Mouse (Mus musculus): ENCODE measurements around the gene Tmem223. TPM values are rescaled to one million over a fixed set of nuclear protein-coding genes. Genes with fewer than 3 reads are reported as not detected.
A peak's percentile ranks its signal among the peaks of the same experiment; 100 is the strongest.

Tmem223 gene
- polyA plus RNA-seq, 1 experiment from 2014 or later: 143 TPM

GRCm38 (mm10) chr19:8803879-8804660, 33.3 kb downstream of the Tmem223 start:
- H3K27me3 ChIP-seq (ENCODE audit: control insufficient read depth, insufficient read depth, low read length): no peaks in the 10 kb centered on the region
- no peak for ATAC-seq (ENCODE audit: insufficient read depth, low FRiP score)
- H3K4me2 ChIP-seq (ENCODE audit: low read depth, low read length): no peak overlapping the region
- peaks cover 7% of the 10 kb centered on the region; the same call in 1 of the 2 replicates for H3K36me3 ChIP-seq (ENCODE audit: control insufficient read depth, insufficient read depth, low read length)
- no peaks in the 10 kb centered on the region for H3K9me3 ChIP-seq (replicated peaks; ENCODE audit: control insufficient read depth, low read length)
- no peak overlapping the region for H3K4me3 ChIP-seq (replicated peaks; ENCODE audit: low read length)
- no peak overlapping the region for H3K27ac ChIP-seq (ENCODE audit: low read length)
- 88% methylated on average over 11 of the region's 11 CpGs for WGBS
- H3K4me1 ChIP-seq (ENCODE audit: control insufficient read depth, insufficient read depth, low read length): 0 out of 2 replicates have a peak, but pooled peaks cover 4% of the 10 kb centered on the region
- no peak overlapping the region for H3K9ac ChIP-seq (ENCODE audit: low read length)

GRCm38 (mm10) chr19:8806810-8807209, 36.0 kb downstream of the Tmem223 start:
- Histone ChIP-seq H3K36me3 (ENCODE audit: control insufficient read depth, insufficient read depth, low read length) (peaks cover 18% of the 10 kb centered on the region), H3K27ac (ENCODE audit: low read length) (no peak overlapping the region), H3K4me2 (ENCODE audit: low read depth, low read length) (no peak overlapping the region), H3K4me1 (ENCODE audit: control insufficient read depth, insufficient read depth, low read length) (0 out of 2 replicates have a peak, but pooled peaks cover under 1% of the 10 kb centered on the region), H3K4me3 (replicated peaks; ENCODE audit: low read length) (no peak overlapping the region), H3K9ac (ENCODE audit: low read length) (no peak overlapping the region), H3K9me3 (replicated peaks; ENCODE audit: control insufficient read depth, low read length) (no peaks in the 10 kb centered on the region), H3K27me3 (ENCODE audit: control insufficient read depth, insufficient read depth, low read length) (no peaks in the 10 kb centered on the region)
- no peak for ATAC-seq (ENCODE audit: insufficient read depth, low FRiP score)
- WGBS: 92% methylated on average over 5 of the region's 5 CpGs

GRCm38 (mm10) chr19:8815812-8816211, 45.0 kb downstream of the Tmem223 start:
- peaks cover 13% of the 10 kb centered on the region for H3K4me1 ChIP-seq (ENCODE audit: control insufficient read depth, insufficient read depth, low read length)
- no peak for ATAC-seq (ENCODE audit: insufficient read depth, low FRiP score)
- no peak overlapping the region for H3K4me3 ChIP-seq (replicated peaks; ENCODE audit: low read length)
- no peak overlapping the region for H3K4me2 ChIP-seq (ENCODE audit: low read depth, low read length)
- H3K9ac ChIP-seq (ENCODE audit: low read length): no peak overlapping the region
- no peaks in the 10 kb centered on the region for H3K27me3 ChIP-seq (ENCODE audit: control insufficient read depth, insufficient read depth, low read length)
- no peaks in the 10 kb centered on the region for H3K9me3 ChIP-seq (replicated peaks; ENCODE audit: control insufficient read depth, low read length)
- 64% methylated on average over 11 of the region's 11 CpGs for WGBS
- H3K36me3 ChIP-seq (ENCODE audit: control insufficient read depth, insufficient read depth, low read length): peaks cover 12% of the 10 kb centered on the region; the same call in 1 of the 2 replicates
- H3K27ac ChIP-seq (ENCODE audit: low read length): no peak overlapping the region

GRCm38 (mm10) chr19:8817001-8817400, 46.2 kb downstream of the Tmem223 start:
- Histone ChIP-seq H3K36me3 (ENCODE audit: control insufficient read depth, insufficient read depth, low read length) (peaks cover 7% of the 10 kb centered on the region; the same call in 1 of the 2 replicates), H3K9ac (ENCODE audit: low read length) (peak overlapping the region; percentile 44), H3K4me1 (ENCODE audit: control insufficient read depth, insufficient read depth, low read length) (peaks cover 16% of the 10 kb centered on the region), H3K27ac (ENCODE audit: low read length) (no peak overlapping the region), H3K4me2 (ENCODE audit: low read depth, low read length) (peak overlapping the region; percentile 14; the same call in 1 of the 2 replicates), H3K27me3 (ENCODE audit: control insufficient read depth, insufficient read depth, low read length) (no peaks in the 10 kb centered on the region), H3K9me3 (replicated peaks; ENCODE audit: control insufficient read depth, low read length) (no peaks in the 10 kb centered on the region), H3K4me3 (replicated peaks; ENCODE audit: low read length) (peak overlapping the region; percentile 4; the same call in 1 of the 2 replicates)
- no peak for ATAC-seq (ENCODE audit: insufficient read depth, low FRiP score)
- 69% methylated on average over 3 of the region's 3 CpGs for WGBS

- Histone ChIP-seq H3K36me3 (ENCODE audit: control insufficient read depth, insufficient read depth, low read length) (peaks cover 4% of the 10 kb centered on the region; the same call in 1 of the 2 replicates), H3K9ac (ENCODE audit: low read length) (peak overlapping the region; percentile 84), H3K4me1 (ENCODE audit: control insufficient read depth, insufficient read depth, low read length) (peaks cover 27% of the 10 kb centered on the region), H3K4me3 (replicated peaks; ENCODE audit: low read length) (peak overlapping the region; percentile 100), H3K9me3 (replicated peaks; ENCODE audit: control insufficient read depth, low read length) (no peaks in the 10 kb centered on the region), H3K27ac (ENCODE audit: low read length) (peak overlapping the region; percentile 99), H3K27me3 (ENCODE audit: control insufficient read depth, insufficient read depth, low read length) (no peaks in the 10 kb centered on the region), H3K4me2 (ENCODE audit: low read depth, low read length) (peak overlapping the region; percentile 85)
- 15% methylated on average over 14 of the region's 14 CpGs for WGBS
- ATAC-seq (ENCODE audit: insufficient read depth, low FRiP score): no peak
Observed at GRCm38 (mm10) chr19:8818301-8818798, 47.6 kb downstream of the Tmem223 start.

GRCm38 (mm10) chr19:8818801-8819595, 48.2 kb downstream of the Tmem223 start, which contains the start of gene Ttc9c:
Ttc9c (minus strand) TSS chr19:8819333.
- under 1% methylated on average over 33 of the region's 33 CpGs for WGBS
- peak; percentile 92 for ATAC-seq (ENCODE audit: insufficient read depth, low FRiP score)

GRCm38 (mm10) chr19:8819596-8820423, 49.0 kb downstream of the Tmem223 start, which contains the start of gene Hnrnpul2:
Hnrnpul2 (plus strand) TSS chr19:8820010.
- WGBS: under 1% methylated on average over 83 of the region's 83 CpGs
- ATAC-seq (ENCODE audit: insufficient read depth, low FRiP score): peak; percentile 96
- Histone ChIP-seq H3K9ac (ENCODE audit: low read length) (peak within 1 kb of the TSS; percentile 98), H3K4me3 (replicated peaks; ENCODE audit: low read length) (peak within 1 kb of the TSS; percentile 100), H3K27ac (ENCODE audit: low read length) (peak within 1 kb of the TSS; percentile 99), H3K27me3 (ENCODE audit: control insufficient read depth, insufficient read depth, low read length) (no peaks in the 10 kb centered on the region), H3K4me1 (ENCODE audit: control insufficient read depth, insufficient read depth, low read length) (peaks cover 27% of the 10 kb centered on the region), H3K9me3 (replicated peaks; ENCODE audit: control insufficient read depth, low read length) (no peaks in the 10 kb centered on the region), H3K4me2 (ENCODE audit: low read depth, low read length) (peak within 1 kb of the TSS; percentile 89), H3K36me3 (ENCODE audit: control insufficient read depth, insufficient read depth, low read length) (peaks cover 12% of the 10 kb centered on the region)

More at GRCm38 (mm10) chr19:8818801-8819595, 48.2 kb downstream of the Tmem223 start, which contains the start of gene Ttc9c:
- Histone ChIP-seq H3K9me3 (replicated peaks; ENCODE audit: control insufficient read depth, low read length) (no peaks in the 10 kb centered on the region), H3K4me2 (ENCODE audit: low read depth, low read length) (peak within 1 kb of the TSS; percentile 89), H3K27me3 (ENCODE audit: control insufficient read depth, insufficient read depth, low read length) (no peaks in the 10 kb centered on the region), H3K4me3 (replicated peaks; ENCODE audit: low read length) (peak within 1 kb of the TSS; percentile 100), H3K4me1 (ENCODE audit: control insufficient read depth, insufficient read depth, low read length) (peaks cover 27% of the 10 kb centered on the region), H3K27ac (ENCODE audit: low read length) (peak within 1 kb of the TSS; percentile 99), H3K9ac (ENCODE audit: low read length) (peak within 1 kb of the TSS; percentile 98), H3K36me3 (ENCODE audit: control insufficient read depth, insufficient read depth, low read length) (peaks cover 4% of the 10 kb centered on the region)

GRCm38 (mm10) chr19:8820424-8820956, 49.7 kb downstream of the Tmem223 start:
- peaks cover 27% of the 10 kb centered on the region for H3K4me1 ChIP-seq (ENCODE audit: control insufficient read depth, insufficient read depth, low read length)
- H3K36me3 ChIP-seq (ENCODE audit: control insufficient read depth, insufficient read depth, low read length): peaks cover 19% of the 10 kb centered on the region
- ATAC-seq (ENCODE audit: insufficient read depth, low FRiP score): peak; percentile 22
- H3K27ac ChIP-seq (ENCODE audit: low read length): peak overlapping the region; percentile 99
- peak overlapping the region; percentile 98 for H3K9ac ChIP-seq (ENCODE audit: low read length)
- 1% methylated on average over 48 of the region's 48 CpGs for WGBS
- peak overlapping the region; percentile 100 for H3K4me3 ChIP-seq (replicated peaks; ENCODE audit: low read length)
- H3K9me3 ChIP-seq (replicated peaks; ENCODE audit: control insufficient read depth, low read length): no peaks in the 10 kb centered on the region
- H3K27me3 ChIP-seq (ENCODE audit: control insufficient read depth, insufficient read depth, low read length): no peaks in the 10 kb centered on the region
- H3K4me2 ChIP-seq (ENCODE audit: low read depth, low read length): peak overlapping the region; percentile 89

Data from stomach, embryonic 16.5 days (tissue).